Mouse (Mus musculus): Measurements from ENCODE around the gene Agpat3. TPM values are rescaled to one million over a fixed set of nuclear protein-coding genes. Genes with fewer than 3 reads are reported as not detected.
"Not testable (repeated sequence)": the region's sequence is repeated elsewhere in the genome, so short reads cannot be mapped to it uniquely, and the experiment has no call there.

Gene Agpat3
- total RNA-seq, 2 experiments from 2014 or later: 203 to 217 TPM

GRCm38 (mm10) chr10:78363366-78363765 is 11.1 kb upstream of the Agpat3 start:
- no peak for DNase-seq (ENCODE audit: low spot score in 2 of 2)

GRCm38 (mm10) chr10:78361951-78362350 is 9.7 kb upstream of the Agpat3 start:
- no peak for DNase-seq (ENCODE audit: low spot score in 2 of 2)

DNA sequence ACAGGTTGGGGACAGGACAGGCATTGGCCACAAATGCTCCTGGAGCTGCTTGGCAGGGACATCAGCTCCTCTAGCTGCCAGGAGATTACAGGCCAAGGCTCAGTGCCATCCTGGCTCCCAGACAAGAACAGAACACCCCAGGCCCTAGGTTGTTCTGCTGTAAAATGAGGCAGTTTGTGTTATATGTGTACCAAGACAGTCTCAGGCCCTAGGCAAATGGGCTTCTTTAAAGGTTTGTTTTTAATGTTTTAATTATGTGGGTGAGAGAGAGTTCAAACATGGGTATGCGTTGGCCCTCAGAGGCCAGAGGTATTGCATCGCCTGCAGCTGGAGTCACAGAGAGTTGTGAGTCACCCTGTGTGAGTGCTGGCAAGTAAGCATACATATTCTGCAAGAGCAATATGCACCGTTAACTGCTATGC is 8.0 kb upstream of the Agpat3 start:
- no peak for DNase-seq (ENCODE audit: low spot score in 2 of 2)

- not testable (repeated sequence) for DNase-seq (ENCODE audit: low spot score in 2 of 2)
Measured at GRCm38 (mm10) chr10:78358999-78359398, 6.7 kb upstream of the Agpat3 start.

- no peak for DNase-seq (ENCODE audit: low spot score in 2 of 2)
Measured at GRCm38 (mm10) chr10:78358266-78358665, 6.0 kb upstream of the Agpat3 start.

GRCm38 (mm10) chr10:78357742-78358141 is 5.5 kb upstream of the Agpat3 start:
- DNase-seq (ENCODE audit: low spot score in 2 of 2): no peak

- no peak for DNase-seq (ENCODE audit: low spot score in 2 of 2)
Measured at GRCm38 (mm10) chr10:78355931-78356593, 3.8 kb upstream of the Agpat3 start.

GRCm38 (mm10) chr10:78353196-78353595 is 907 bp upstream of the Agpat3 start:
- no peak for DNase-seq (ENCODE audit: low spot score in 2 of 2)

DNA sequence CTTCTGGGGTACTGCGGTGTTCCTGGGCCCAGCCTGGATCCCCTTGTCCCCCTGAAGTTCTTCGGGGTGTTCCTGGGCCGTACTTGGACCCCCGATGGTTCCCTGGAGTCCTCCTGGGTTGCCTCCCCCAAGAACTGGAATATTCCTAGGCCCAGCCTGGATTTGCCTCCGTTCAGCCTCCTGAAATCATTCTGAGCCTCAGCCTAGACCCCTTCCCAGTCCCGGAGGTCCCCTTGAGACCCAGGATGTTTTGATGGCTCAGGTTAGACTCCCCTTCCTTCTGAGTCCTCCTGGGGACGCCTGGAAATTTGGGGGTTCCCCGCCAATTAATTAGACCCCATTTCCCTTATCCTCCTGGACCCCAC is 359 bp upstream of the Agpat3 start:
- no peak for DNase-seq (ENCODE audit: low spot score in 2 of 2)

GRCm38 (mm10) chr10:78351564-78351886 is 764 bp downstream of the Agpat3 start:
- no peak for DNase-seq (ENCODE audit: low spot score in 2 of 2)

DNA sequence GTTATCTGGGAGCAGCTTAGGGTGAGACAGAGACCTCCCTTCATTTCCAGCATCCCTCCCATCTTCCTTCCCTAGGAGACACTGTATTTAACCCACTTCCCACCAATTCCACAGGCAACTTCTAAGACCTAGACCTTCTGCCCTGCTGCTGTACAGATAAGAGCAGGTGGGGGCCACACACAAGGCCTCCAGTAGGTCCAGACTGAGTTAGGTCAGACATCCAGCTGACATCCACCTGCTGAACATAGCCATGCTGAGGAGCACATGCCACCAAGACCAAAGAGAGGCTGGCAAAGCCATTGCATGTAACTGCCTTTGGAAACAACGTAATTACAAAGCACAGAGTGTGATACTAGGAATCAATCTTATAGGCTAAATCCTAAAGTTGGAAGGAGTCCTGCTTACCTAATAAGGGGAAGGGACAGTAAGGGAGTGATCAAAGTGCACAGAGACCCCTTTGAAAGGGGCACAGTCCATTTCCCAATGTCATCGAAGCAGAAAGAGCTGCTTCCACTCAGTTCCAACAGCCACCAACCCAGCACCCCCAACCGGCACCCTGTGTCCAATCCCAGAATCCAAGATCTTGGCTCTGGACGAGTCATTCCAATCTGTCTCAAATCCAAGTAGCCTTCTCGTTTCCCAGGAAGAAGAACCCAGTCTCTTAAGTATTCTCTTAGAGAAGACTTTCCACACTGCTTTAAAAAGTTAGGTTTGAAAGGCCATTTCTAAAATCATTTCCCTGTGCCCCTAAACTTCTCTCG is 1.3 kb downstream of the Agpat3 start:
- DNase-seq (ENCODE audit: low spot score in 2 of 2): no peak

DNA sequence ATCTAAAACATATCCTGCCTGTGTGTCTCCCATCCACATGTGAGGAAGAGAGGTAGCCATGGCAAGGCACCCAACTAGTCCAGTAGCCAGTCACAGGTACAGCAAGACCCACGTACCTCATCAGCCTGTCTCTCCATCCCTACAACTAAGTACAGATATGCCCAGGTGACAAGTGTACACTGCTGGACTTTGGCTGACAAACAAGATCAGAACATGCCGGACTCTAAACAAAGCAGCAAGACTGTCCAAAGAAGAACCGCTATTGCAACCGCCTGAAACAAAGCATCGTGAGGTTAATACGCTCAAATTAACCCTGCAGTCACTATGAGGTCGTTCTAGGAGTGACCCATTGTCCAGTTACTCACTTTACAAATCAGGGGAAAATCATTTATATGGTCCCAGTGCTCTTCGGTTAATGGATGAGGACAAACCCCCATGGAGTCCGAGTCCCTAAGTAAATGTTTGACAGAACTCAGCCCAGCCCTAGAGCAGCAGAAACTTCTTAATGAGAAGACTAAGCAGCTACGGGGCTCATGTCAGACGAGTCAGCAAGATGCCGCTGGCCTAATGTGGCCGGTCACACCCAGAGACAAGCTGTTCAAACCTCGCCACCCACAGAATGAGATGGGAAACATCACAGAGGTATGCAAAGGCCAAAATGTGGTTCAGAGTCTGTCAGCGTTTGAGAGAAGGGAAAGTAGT is 2.7 kb downstream of the Agpat3 start:
- DNase-seq (ENCODE audit: low spot score in 2 of 2): no peak

DNA sequence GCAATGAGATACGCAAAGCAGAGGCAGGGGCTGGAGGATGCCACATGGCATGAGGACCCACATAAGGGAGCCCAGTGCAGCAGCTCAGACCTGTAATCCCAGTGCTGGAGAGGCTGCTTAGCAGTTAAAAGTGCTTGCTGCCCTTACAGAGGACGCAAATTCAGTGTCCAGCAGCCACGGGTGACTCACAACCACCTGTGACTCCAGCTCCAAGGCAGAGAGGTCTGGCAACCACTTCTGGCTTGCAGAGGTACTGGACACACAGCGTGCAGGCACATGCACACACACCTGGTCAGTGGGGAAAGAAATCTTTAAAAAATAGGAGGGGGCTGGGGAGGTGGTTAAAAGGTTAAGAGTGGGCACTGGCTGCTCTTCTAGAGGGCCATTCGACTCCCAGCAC is 4.1 kb downstream of the Agpat3 start:
- no peak for DNase-seq (ENCODE audit: low spot score in 2 of 2)

- no peak for DNase-seq (ENCODE audit: low spot score in 2 of 2)
Measured at GRCm38 (mm10) chr10:78347486-78347885, 4.8 kb downstream of the Agpat3 start.

GRCm38 (mm10) chr10:78345466-78345865 is 6.8 kb downstream of the Agpat3 start:
- no peak for DNase-seq (ENCODE audit: low spot score in 2 of 2)

- no peak for DNase-seq (ENCODE audit: low spot score in 2 of 2)
Measured at GRCm38 (mm10) chr10:78342091-78342490, 10.2 kb downstream of the Agpat3 start.

GRCm38 (mm10) chr10:78338180-78338579 is 14.1 kb downstream of the Agpat3 start:
- no peak for DNase-seq (ENCODE audit: low spot score in 2 of 2)

GRCm38 (mm10) chr10:78334923-78335561 is 17.2 kb downstream of the Agpat3 start:
- DNase-seq (ENCODE audit: low spot score in 2 of 2): no peak

GRCm38 (mm10) chr10:78331577-78331976 is 20.7 kb downstream of the Agpat3 start:
- no peak for DNase-seq (ENCODE audit: low spot score in 2 of 2)

DNA sequence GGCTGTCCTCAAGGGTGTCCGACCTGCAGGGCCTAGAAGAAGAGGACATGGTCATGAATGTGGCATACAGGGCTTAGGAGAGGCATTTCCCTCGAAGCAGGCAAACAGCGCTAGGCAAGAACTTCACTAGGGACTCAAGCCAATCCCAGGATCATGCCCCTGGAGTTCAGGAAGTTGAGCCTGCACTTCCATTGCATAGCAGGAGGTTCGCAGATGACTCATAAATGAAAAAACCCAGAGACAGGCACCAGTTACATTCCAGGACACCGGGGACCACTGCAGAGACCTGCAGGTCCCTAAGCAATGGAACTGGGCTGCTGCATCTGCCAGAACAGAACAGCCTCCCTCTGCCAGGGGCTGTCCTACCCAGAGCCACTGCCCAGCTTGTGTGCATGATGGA is 23.0 kb downstream of the Agpat3 start:
- no peak for DNase-seq (ENCODE audit: low spot score in 2 of 2)

DNA sequence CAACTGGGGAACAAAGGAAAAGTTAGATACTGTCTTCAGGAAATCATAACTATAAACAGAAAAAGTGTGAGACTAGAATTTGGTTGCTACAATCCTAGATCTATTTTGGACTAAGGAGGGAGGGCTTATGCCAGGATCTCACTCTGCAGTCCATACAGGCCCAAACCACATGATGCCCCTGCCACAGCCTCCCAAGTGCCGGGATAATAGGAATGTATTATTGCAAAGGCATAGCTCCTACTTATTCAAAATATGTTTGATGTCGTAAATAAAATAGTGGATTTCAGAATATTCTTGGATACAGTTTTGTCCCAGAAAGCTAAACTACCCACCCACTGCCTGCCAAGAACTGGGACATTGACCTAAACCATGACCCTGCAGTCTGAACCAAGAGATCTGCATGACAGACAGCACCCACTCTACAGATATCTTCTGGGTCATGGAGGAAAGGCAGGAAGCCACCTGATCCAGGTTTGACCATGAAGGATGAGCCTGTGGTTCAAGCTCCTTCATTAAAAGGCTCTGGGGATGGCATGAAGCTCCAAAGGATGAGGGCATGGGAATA is 24.2 kb downstream of the Agpat3 start:
- no peak for DNase-seq (ENCODE audit: low spot score in 2 of 2)

Measured in adrenal gland, postnatal 4 days (tissue).